8 mouse cellular contexts compared by ENCODE assay signal in the genomic region with DNA sequence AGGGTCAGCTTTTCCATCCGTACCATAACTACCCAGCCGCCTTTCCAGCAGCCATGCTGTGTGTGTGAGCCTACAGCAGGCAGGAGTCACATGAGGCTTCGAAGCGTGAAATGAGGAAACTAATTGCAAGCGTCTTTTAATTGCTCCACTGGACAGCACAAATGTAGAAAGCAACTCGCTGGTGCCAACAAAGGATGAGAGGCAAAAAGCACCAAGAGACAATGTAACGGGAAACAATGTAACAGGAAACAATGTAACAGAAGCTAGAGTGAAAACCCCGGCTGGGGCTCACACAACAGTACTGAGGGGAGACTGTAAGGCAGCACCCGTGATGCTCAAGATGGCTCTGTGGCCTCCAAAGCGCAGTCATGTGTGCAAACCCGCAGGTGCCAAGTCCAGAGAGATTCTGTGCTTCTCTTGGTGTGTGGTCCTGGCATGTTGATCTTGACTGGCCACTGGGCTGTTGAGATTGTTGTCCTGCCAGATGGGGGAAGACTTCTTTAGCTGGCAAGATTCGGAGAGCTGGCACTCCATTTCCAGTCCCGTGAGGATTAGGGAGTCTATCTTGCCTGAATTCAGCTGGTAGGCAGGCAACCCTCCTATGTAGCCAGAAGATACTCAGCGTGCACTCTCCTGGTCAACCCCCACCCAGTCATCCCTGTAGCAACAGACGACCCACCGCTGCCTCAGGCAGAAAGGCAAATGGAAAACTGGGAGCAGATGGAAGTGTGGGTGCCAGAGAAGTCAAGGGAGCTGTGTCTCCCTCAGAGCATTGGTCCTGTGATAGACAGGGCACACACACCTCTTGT. TPM values are rescaled to one million over a fixed set of nuclear protein-coding genes. Genes with fewer than 3 reads are reported as not detected.
DNase-seq lines count a peak whose midpoint lies in the region; ATAC-seq and TF ChIP-seq lines count a peak whose summit lies in the region.

No protein-coding gene starts in this region.

- peak overlapping the region; percentile 44 for H3K27ac ChIP-seq in intestine, embryonic 15.5 days
- H3K27ac ChIP-seq in intestine, postnatal 0 days (ENCODE audit: low read depth, low read length), result no peak overlapping the region
- H3K27ac ChIP-seq in forebrain, postnatal 0 days (ENCODE audit: low read depth, low read length), result no peak overlapping the region
- no peak overlapping the region for H3K27ac ChIP-seq in cerebellum, adult 2 months (ENCODE audit: insufficient read depth, low read length)

- DNase-seq in adipocyte (ENCODE audit: low spot score), result peak; percentile 7
- DNase-seq in forebrain, postnatal 0 days, result peak; percentile 53
- DNase-seq in gastrocnemius, postnatal 4 days (ENCODE audit: low spot score in 2 of 2), result no peak
- no peak for DNase-seq in right cerebral cortex, adult 18-20 months
- DNase-seq in cerebellum, adult 2 months, result no peak

- TF ChIP-seq CTCF in intestine, postnatal 0 days (IDR thresholded peaks at IDR 0.05; ENCODE audit: low read depth), result no peak
- TF ChIP-seq CTCF in forebrain, postnatal 0 days (IDR thresholded peaks at IDR 0.05; ENCODE audit: low read depth), result no peak
- TF ChIP-seq CTCF in cerebellum, adult 2 months (IDR thresholded peaks at IDR 0.05; ENCODE audit: borderline replicate concordance, insufficient read depth, low read depth, low read length), result no peak

- no peak overlapping the region for H3K9ac ChIP-seq in intestine, embryonic 15.5 days
- H3K9ac ChIP-seq in intestine, postnatal 0 days (ENCODE audit: low read depth, low read length), result no peak overlapping the region
- no peak overlapping the region for H3K9ac ChIP-seq in forebrain, postnatal 0 days

- WGBS in intestine, embryonic 15.5 days, result 76% methylated on average over 16 of the region's 16 CpGs
- WGBS in intestine, postnatal 0 days, result 69% methylated on average over 16 of the region's 16 CpGs
- WGBS in forebrain, postnatal 0 days, result 23% methylated on average over 16 of the region's 16 CpGs
- 33% methylated on average over 16 of the region's 16 CpGs for WGBS in cerebellum, adult 2 months

- no peak overlapping the region for H3K4me2 ChIP-seq in intestine, embryonic 15.5 days (replicated peaks)
- no peak overlapping the region for H3K4me2 ChIP-seq in intestine, postnatal 0 days (replicated peaks; ENCODE audit: low read depth)
- no peak overlapping the region for H3K4me2 ChIP-seq in forebrain, postnatal 0 days (ENCODE audit: low read depth)

- ATAC-seq in intestine, embryonic 15.5 days, result no peak
- ATAC-seq in intestine, postnatal 0 days, result no peak
- peak; percentile 50 for ATAC-seq in forebrain, postnatal 0 days
- peak; percentile 36 for ATAC-seq in megakaryocyte, adult 5-6 weeks (ENCODE audit: poor library complexity, severe bottlenecking)

- H3K9me3 ChIP-seq in intestine, embryonic 15.5 days, result no peaks in the 10 kb centered on the region
- no peaks in the 10 kb centered on the region for H3K9me3 ChIP-seq in intestine, postnatal 0 days (ENCODE audit: control insufficient read depth)
- no peaks in the 10 kb centered on the region for H3K9me3 ChIP-seq in forebrain, postnatal 0 days (ENCODE audit: low read length)

- peaks cover 68% of the 10 kb centered on the region for H3K4me1 ChIP-seq in intestine, embryonic 15.5 days (replicated peaks)
- peaks cover 26% of the 10 kb centered on the region for H3K4me1 ChIP-seq in intestine, postnatal 0 days (replicated peaks; ENCODE audit: control insufficient read depth, insufficient read depth, low read length)
- peaks cover 10% of the 10 kb centered on the region; the same call in 1 of the 2 replicates for H3K4me1 ChIP-seq in forebrain, postnatal 0 days (ENCODE audit: insufficient read depth)
- H3K4me1 ChIP-seq in cerebellum, adult 2 months (ENCODE audit: control insufficient read depth, insufficient read depth, low read length), result peaks cover 14% of the 10 kb centered on the region; the same call in 1 of the 2 replicates

- no peaks in the 10 kb centered on the region for H3K36me3 ChIP-seq in intestine, embryonic 15.5 days
- H3K36me3 ChIP-seq in intestine, postnatal 0 days (ENCODE audit: control insufficient read depth, insufficient read depth), result peaks cover 8% of the 10 kb centered on the region; the same call in 1 of the 2 replicates
- no peaks in the 10 kb centered on the region for H3K36me3 ChIP-seq in forebrain, postnatal 0 days (ENCODE audit: insufficient read depth)

- no peak overlapping the region for H3K4me3 ChIP-seq in intestine, embryonic 15.5 days (replicated peaks)
- no peak overlapping the region for H3K4me3 ChIP-seq in intestine, postnatal 0 days (ENCODE audit: low read depth, low read length)
- no peak overlapping the region for H3K4me3 ChIP-seq in forebrain, postnatal 0 days (ENCODE audit: low read depth, low read length)
- no peak overlapping the region for H3K4me3 ChIP-seq in cerebellum, adult 2 months (replicated peaks; ENCODE audit: insufficient read depth, low read depth, low read length)

- TF ChIP-seq POLR2A in cerebellum, adult 2 months (IDR thresholded peaks at IDR 0.05; ENCODE audit: borderline replicate concordance, insufficient read depth, low read length), result no peak

- no peaks in the 10 kb centered on the region for H3K27me3 ChIP-seq in intestine, embryonic 15.5 days (replicated peaks)
- no peaks in the 10 kb centered on the region for H3K27me3 ChIP-seq in intestine, postnatal 0 days (replicated peaks; ENCODE audit: control insufficient read depth, insufficient read depth, low read length)
- no peaks in the 10 kb centered on the region for H3K27me3 ChIP-seq in forebrain, postnatal 0 days (ENCODE audit: insufficient read depth, low read length)
- no peaks in the 10 kb centered on the region for H3K27me3 ChIP-seq in cerebellum, adult 2 months (ENCODE audit: control insufficient read depth, insufficient read depth, low read length)

RNA-seq across cellular contexts. Expression of gene Rassf3, which starts 52.4 kb away (rescaled TPM):
- polyA plus RNA-seq in intestine, embryonic 15.5 days (2015; fragmentation: Nextera tagmentation; extraction: Ambion mirVana), result 23.5 and 26.0 TPM in 2 replicates
- polyA plus RNA-seq in intestine, postnatal 0 days (2015; fragmentation: Nextera tagmentation; extraction: Ambion mirVana), result 16.7 and 18.1 TPM in 2 replicates
- 5.0 and 5.9 TPM in 2 replicates for total RNA-seq in forebrain, postnatal 0 days (2014; rRNA removed)
- 3.2 and 3.5 TPM in 2 replicates for polyA plus RNA-seq in forebrain, postnatal 0 days (2015; fragmentation: Nextera tagmentation; extraction: Ambion mirVana)
- total RNA-seq in megakaryocyte, adult 5-6 weeks (2015), result 65.7 and 65.8 TPM in 2 replicates
- 56.4 and 56.8 TPM in 2 replicates for total RNA-seq in megakaryocyte, adult 5-6 weeks (2017)
- total RNA-seq in gastrocnemius, postnatal 4 days (2021), result 10 to 100 TPM; 70.0 to 78.2 TPM
- 16.5 and 17.8 TPM in 2 replicates for polyA plus RNA-seq in cerebellum, adult 2 months (2012; rRNA removed)

RNA-seq across cellular contexts. Expression of gene Gns, which starts 58.9 kb away (rescaled TPM):
- 41.4 and 42.4 TPM in 2 replicates for polyA plus RNA-seq in intestine, embryonic 15.5 days (2015; fragmentation: Nextera tagmentation; extraction: Ambion mirVana)
- polyA plus RNA-seq in intestine, postnatal 0 days (2015; fragmentation: Nextera tagmentation; extraction: Ambion mirVana), result 68.6 and 78.1 TPM in 2 replicates
- 44.7 and 67.8 TPM in 2 replicates for total RNA-seq in forebrain, postnatal 0 days (2014; rRNA removed)
- polyA plus RNA-seq in forebrain, postnatal 0 days (2015; fragmentation: Nextera tagmentation; extraction: Ambion mirVana), result 31.4 and 40.4 TPM in 2 replicates
- 41.1 and 48.9 TPM in 2 replicates for total RNA-seq in megakaryocyte, adult 5-6 weeks (2015)
- 33.8 and 40.7 TPM in 2 replicates for total RNA-seq in megakaryocyte, adult 5-6 weeks (2017)
- total RNA-seq in gastrocnemius, postnatal 4 days (2021), result 10 to 100 TPM; 67.9 to 68.9 TPM
- 48.6 and 49.2 TPM in 2 replicates for polyA plus RNA-seq in cerebellum, adult 2 months (2012; rRNA removed)

Comparison
In these comparisons a context has a peak if more than half of its experiments do, and no peak if none do; other contexts are left out.
1. ATAC-seq: peak in forebrain, postnatal 0 days (single experiment) and megakaryocyte, adult 5-6 weeks (single experiment); none in intestine, embryonic 15.5 days (single experiment) and intestine, postnatal 0 days (single experiment).
2. DNase-seq: peak in adipocyte (single experiment) and forebrain, postnatal 0 days (single experiment); none in gastrocnemius, postnatal 4 days (0 of 2), right cerebral cortex, adult 18-20 months (single experiment) and cerebellum, adult 2 months (0 of 2).